Mouse (Mus musculus): ENCODE measurements around the gene Tmprss9.
A peak's percentile ranks its signal among the peaks of the same experiment; 100 is the strongest.

Tmprss9 gene

GRCm38 (mm10) chr10:80843087-80843930 is 28.3 kb upstream of the Tmprss9 start:
- DNase-seq (ENCODE audit: low spot score), result no peak

DNA sequence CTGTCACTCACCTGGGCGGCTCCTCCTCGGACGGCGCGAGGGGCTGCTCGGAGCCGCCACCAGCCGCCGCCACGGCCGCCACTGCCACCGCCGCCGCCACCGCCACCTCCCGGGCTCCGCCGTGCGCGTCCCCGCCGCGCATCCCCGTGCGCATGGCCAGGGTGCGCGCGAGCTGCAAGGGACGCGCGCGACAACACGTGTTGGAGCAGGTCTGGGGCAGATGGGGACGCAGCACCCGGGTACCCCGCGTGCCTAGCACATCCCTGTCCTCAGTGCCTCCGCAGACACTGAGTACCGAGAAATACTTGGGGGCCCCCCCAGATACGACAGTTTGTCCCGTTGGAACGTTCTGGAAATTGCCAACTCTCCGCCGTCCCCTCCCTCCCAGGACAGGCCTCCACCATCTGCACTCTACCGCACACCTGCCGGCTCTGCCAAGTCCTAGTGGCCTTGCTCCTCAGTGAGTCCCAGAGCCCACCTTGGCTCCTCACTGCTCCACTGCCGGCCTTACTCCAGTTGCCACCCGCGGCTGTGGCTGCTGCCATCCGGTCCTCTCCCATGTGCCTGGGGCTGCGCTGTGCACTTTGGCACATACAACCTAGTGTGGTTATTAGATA is 27.6 kb upstream of the Tmprss9 start, which contains the start of gene Lingo3:
Gene Lingo3 (minus strand): TSS at position 109 of the 617 bp plus-strand sequence.
- DNase-seq (ENCODE audit: low spot score), result no peak

DNA sequence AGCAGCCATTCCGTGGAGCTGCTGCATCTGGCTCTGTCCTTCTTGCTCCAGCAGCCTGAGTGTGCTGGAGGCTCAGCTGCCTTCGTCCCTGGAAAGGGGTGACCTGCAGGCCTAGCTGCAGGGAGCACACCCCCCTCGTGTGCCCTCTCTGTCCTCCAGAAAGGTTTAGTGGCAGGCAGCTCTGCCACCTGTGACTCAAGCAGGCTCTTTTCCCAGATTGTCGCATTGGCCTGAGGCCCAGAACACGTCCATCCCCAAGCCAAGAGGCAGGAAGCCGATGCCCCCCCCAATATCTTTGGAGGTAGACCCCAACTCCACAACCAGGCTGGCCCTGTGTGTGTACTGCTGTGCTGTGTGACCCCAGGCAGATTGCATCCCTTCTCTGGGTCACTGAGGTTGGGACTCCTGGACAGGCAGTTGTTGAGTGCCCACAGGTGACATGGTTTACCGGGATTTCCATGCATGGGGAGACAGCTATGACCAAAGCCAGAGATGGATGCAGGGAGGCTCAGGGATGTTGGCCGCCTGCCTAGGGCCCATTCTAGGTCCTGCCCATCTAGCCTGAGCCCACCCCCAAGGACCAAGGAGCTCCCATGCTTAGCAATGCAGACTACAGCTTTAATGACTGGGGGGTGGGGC is 26.5 kb upstream of the Tmprss9 start:
- DNase-seq (ENCODE audit: low spot score), result no peak

- no peak for DNase-seq (ENCODE audit: low spot score)
Measured at GRCm38 (mm10) chr10:80845732-80846131, 25.9 kb upstream of the Tmprss9 start.

DNA sequence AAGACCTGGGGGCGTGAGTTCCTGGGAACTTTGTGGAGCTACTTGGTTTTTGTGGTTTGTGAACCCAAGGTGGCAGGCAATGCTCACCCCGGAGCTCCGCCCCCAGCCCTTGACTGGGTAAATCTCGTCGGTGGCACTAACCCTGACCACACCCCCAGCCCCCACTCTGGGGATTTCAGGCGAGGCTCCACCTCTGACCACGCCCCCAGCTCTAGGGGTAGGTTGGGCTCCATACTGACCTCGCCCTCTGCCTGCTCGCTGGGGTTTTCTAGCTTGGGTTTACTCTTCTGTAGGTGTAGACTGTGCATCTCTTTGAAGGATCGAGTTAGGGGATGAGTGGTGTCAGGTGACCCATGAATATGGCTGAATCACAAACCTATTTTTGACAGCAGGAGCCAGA is 23.1 kb upstream of the Tmprss9 start:
- no peak for DNase-seq (ENCODE audit: low spot score)

DNA sequence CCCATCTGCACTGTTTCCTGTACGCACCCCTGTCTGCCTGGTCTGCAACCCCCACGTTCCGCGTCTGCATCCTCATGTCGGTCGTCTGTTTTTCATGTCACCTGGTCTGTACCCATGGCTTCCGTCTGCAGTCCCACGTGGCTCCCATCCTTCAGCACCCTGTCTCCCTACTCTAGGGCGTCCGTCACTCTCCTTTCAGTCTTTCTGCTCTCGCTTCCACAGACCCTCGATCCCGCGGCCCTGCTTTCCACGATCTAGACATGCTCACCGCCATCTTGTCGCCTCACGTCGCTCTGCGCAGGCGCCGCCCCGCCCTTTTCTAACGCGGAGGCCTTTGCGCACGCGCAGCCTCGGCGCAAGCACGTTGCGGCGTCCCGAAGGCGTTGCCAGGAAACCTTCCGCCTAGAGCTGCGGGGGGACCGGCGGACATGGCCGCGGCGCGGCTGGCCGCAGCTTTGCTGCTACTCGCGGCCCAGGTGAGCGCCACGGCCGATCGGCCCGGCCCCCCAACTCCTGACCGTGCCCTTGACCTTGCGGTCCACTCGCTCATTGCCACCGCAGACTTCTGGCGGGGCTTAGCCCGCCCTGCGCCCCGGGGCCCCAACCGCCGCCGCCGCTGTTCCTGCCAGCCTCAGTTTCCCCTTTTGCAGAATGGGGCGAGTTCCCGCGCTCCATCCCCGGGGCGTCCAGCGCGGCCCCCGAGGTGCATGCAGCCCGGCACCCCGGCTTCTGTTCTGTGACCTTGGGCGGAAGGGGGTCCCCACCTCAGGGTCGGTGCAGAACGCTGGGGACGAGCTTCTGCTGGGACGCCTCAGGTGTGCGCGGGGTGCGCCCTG is 16.5 kb upstream of the Tmprss9 start, which contains the start of the genes Lsm7 and Sppl2b:
Gene Lsm7 (minus strand): TSS at position 297 of the 836 bp plus-strand sequence.
Gene Sppl2b (plus strand): TSS at position 363 of the 836 bp plus-strand sequence.
- DNase-seq (ENCODE audit: low spot score), result peak; percentile 95

DNA sequence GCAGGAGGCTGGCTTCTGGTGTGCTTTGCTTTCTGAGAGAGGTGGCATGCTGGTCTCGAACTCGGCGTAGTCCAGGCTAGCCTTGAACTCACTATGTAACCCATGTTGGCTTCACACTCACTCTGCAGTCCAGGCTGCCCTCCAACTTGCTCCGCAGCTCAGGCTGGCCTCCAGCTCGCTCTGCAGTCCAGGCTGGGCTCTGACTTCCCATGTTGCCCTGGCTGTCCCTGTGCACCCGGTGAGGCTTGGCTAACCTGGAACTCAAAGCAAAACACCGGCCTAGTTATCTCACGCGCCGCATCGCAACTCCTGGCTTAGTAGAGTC is 15.9 kb upstream of the Tmprss9 start:
- no peak for DNase-seq (ENCODE audit: low spot score)

DNA sequence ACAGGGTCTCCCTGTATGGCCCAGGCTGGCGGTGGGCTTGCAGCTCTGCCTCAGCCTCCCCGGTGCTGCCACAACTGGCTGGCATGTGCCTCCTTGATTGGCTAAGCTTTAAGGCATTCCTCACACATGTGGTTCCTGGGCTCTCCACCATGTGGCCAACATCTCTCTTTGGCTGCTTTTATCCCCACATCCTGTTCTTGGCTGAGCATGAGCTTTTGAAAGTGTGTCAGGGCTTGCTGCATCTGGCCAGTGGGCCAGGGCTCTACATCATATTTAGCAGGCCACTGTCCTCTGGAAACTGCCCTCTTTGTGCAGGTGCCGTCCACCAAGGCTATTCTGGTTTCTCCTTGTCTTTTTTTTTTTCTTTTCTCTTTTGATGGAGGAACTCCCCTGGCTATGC is 15.4 kb upstream of the Tmprss9 start:
- no peak for DNase-seq (ENCODE audit: low spot score)

DNA sequence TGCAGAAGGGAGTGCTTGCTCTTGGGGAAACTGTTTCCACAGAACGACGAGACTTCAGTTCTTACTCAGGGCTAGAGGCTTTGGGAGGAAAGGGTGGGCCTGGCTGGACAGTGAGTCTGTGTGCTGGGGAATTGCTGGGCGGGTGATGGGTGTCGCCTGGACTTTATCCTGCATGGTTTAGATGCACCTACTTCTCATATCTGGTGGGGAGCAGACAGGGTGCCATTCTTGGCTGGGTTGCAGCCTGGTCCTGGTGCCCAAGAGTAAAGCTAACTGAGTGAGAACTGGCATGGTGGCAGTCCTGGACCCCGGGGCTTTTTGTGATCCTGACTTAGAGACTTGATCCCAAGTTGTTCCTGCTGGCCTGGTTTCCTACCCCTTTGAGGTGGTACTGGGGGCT is 14.7 kb upstream of the Tmprss9 start:
- no peak for DNase-seq (ENCODE audit: low spot score)

GRCm38 (mm10) chr10:80857386-80857785 is 14.3 kb upstream of the Tmprss9 start:
- DNase-seq (ENCODE audit: low spot score), result no peak

DNA sequence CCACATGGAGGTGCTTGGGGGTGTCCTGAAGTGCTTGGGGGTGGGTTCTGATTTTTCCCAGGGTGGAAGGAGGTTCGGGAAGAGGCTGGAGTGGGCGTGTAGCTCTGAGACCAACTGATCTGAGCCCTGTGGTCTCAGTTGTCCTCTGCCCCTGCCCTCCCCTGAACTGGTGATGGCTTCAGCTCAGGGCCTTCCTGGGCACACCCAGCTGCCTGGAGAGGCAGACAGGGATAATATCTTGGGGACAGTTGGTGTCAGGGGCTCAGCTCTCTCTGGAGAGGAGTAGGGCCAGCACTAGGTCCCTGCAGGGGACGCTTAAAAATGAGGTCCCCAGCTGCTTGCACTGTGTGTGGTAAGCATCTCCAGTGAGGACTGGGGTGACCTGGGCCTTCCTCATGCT is 13.8 kb upstream of the Tmprss9 start:
- no peak for DNase-seq (ENCODE audit: low spot score)

GRCm38 (mm10) chr10:80858350-80858935 is 13.2 kb upstream of the Tmprss9 start:
- no peak for DNase-seq (ENCODE audit: low spot score)

DNA sequence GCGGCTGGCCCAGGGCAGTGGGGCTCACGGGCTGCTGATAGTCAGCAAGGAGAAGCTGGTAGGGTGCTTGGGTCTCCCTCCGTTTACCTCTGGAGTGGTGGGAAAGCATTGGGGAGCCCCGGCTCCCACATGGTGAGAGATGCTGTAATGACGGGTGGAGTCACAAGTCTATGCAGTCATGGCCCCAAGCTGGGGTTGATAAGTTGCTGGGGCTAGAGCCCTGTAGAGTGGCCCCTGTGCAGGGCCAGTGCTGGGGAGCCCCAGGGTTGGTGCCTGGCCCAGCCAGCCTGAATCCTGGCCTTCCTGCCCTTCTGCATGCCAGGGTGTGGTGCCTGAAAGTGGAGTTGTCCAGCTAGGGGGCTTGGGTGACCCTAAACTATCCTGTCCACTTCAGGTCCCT is 9.3 kb upstream of the Tmprss9 start:
- DNase-seq (ENCODE audit: low spot score), result no peak

DNA sequence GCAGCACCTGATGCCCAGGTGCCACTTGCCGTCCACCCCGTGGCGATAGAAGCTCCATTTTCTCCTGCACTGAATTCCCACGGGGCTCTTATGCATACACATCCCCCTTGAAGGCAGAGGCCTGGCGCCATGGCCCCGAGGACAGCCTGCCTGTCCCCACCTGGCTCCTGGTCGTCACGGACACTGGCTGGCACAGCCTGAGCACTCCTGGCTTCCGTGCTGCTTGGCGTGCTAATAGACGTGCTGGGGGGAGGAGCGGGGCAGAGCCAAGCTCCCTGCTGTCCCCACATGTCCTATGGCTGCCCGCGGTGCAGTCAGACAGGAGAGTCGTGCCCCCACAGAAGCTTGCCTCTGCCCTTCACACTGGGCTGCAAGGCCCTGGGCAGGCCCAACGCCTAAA is 7.2 kb upstream of the Tmprss9 start:
- DNase-seq (ENCODE audit: low spot score), result no peak

DNA sequence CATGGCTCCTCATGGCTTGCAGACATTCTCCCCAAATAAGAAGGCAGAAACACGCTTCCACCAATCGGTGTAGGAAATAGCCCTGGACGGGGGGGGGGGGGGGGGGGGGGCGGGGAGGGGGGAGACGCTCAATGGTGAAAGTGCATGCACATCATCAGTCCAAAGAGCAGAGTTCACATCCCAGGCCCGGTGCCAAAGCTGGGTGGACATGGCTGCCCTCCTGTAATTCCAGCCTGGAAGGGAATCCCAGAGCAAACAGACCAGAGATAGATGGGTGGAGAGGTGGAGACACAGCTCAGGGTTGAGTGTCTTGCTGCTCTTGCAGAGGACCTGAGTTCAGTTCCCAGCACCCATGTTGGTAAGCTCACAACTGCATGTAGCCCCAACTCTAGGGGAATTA is 655 bp upstream of the Tmprss9 start:
- DNase-seq (ENCODE audit: low spot score), result no peak

- DNase-seq (ENCODE audit: low spot score), result no peak
Measured at GRCm38 (mm10) chr10:80874035-80874434, 2.4 kb downstream of the Tmprss9 start.

GRCm38 (mm10) chr10:80876028-80876427 is 4.4 kb downstream of the Tmprss9 start:
- no peak for DNase-seq (ENCODE audit: low spot score)

DNA sequence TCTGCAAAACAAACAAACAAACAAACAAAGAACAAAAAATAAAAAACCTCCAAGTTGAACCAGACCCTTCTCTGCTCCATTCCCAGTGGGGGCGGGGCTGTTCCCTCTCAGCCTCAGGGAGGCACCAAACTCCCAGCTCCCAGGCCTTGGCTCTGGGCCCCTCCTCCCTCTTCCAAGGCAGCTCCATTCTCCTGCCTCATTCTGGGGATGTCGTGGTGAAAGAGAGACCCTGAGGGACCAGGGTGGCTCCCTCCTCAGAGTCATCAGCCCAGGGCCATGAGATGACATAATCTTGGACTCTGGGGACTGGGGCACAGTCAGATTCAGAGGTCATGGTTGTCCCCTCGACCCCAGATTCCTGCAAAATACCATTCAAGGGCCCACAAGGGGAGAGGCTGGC is 4.9 kb downstream of the Tmprss9 start:
- no peak for DNase-seq (ENCODE audit: low spot score)

DNA sequence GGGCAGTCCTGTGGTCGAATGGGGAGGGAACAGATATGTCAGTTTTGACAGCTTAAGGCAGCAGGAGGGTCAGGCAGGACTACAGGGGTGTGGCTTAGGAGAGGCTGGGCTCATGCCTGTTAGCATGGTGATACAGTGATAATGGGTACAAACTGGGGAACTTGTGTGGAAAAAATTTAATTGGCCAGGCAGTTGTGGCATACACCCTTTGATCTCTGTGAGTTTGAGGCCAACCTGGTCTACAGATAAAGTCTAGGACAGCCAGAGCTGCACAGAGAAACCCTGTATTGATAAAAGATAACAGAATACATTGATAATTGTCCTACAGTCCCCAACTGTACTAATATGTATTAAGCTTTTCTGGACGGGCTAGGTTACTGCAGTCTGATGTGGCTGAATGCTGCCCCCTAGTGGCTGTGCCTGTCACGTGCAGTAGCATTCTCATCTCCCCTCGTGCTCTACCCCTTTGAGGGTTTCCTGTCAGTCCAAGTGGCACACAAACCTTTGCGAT is 8.5 kb downstream of the Tmprss9 start:
- DNase-seq (ENCODE audit: low spot score), result peak; percentile 70

DNA sequence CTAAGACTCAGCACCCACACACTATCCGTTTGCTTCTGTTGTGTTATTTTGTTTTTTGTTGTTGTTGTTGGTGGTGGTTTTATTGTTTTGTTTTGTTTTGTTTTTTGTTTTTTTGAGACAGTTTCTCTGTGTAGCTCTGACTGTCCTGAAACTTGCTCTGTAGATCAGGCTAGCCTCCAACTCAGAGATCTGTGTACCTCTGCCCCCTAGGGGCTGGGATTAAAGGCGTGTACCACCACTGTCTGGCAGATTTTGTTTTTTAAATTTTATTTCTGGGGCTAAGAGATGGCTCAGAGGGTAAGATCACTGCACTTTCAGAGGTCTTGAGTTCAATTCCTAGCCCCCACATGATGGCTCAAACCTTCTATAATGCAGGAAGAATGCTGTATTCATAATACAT is 9.3 kb downstream of the Tmprss9 start:
- DNase-seq (ENCODE audit: low spot score), result no peak

GRCm38 (mm10) chr10:80881301-80881700 is 9.7 kb downstream of the Tmprss9 start:
- DNase-seq (ENCODE audit: low spot score), result peak; percentile 81

DNA sequence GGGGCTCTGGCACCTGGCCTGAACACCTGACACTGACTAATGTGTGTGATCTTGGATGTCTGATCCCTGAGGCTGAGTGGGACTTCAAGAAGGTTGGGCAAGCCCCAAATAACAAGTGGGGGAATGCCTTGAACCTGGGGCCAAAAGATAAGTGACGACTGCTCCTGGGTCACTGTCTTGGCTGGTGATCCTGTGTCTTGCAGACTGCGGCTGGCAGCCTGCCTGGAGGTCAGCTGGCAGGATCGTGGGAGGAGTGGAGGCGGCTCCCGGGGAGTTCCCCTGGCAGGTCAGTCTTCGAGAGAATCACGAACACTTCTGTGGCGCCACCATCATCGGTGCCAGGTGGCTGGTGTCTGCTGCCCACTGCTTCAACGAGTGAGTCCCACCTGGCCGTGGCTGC is 15.5 kb downstream of the Tmprss9 start:
- peak; percentile 81 for DNase-seq (ENCODE audit: low spot score)
